8 mouse cellular contexts compared by ENCODE assay signal in genomic region chr13:45571795-45572262, GRCm38 (mm10).
DNase-seq lines count a peak whose midpoint lies in the region; ATAC-seq and TF ChIP-seq lines count a peak whose summit lies in the region.

No protein-coding gene starts in this region.

- H3K9ac ChIP-seq in forebrain, postnatal 0 days: no peak overlapping the region

- H3K4me3 ChIP-seq in E14TG2a.4 (replicated peaks; ENCODE audit: low read length): no peak overlapping the region
- H3K4me3 ChIP-seq in forebrain, postnatal 0 days (ENCODE audit: low read depth, low read length): peak overlapping the region; percentile 14; the same call in 1 of the 2 replicates
- no peak overlapping the region for H3K4me3 ChIP-seq in thymus, adult 2 months (ENCODE audit: control insufficient read depth, insufficient read depth, low read length)

- 2% methylated on average over 6 of the region's 6 CpGs for WGBS in forebrain, postnatal 0 days
- WGBS in thymus, adult 2 months: 11% methylated on average over 6 of the region's 6 CpGs

- H3K4me1 ChIP-seq in E14TG2a.4 (replicated peaks; ENCODE audit: low read depth, low read length): peaks cover 3% of the 10 kb centered on the region; the same call in 1 of the 2 replicates
- no peaks in the 10 kb centered on the region; the same call in 1 of the 2 replicates for H3K4me1 ChIP-seq in forebrain, postnatal 0 days (ENCODE audit: insufficient read depth)
- no peaks in the 10 kb centered on the region for H3K4me1 ChIP-seq in thymus, adult 2 months (replicated peaks; ENCODE audit: control insufficient read depth, insufficient read depth, low read length)

- peak; percentile 93 for DNase-seq in forebrain, postnatal 0 days
- peak; percentile 81 to 84 for DNase-seq in heart, postnatal 36 days
- DNase-seq in layer of hippocampus, adult 11-12 months (ENCODE audit: low spot score): peak; percentile 90
- peak; percentile 52 to 60 for DNase-seq in lung, adult 18-20 months
- DNase-seq in thymus, adult 2 months: peak; percentile 76

- intact Hi-C loops in heart, postnatal 36 days (cut with DNase I): loop anchor here (1.0 to 10.0 kb wide), 4 partner anchors 33 to 593 kb away; no protein-coding TSS in a partner anchor

- TF ChIP-seq CTCF in E14TG2a.4 (conservative IDR thresholded peaks at IDR 0.05; ENCODE audit: low read length): peak; percentile 97
- peak; percentile 96 for TF ChIP-seq CTCF in forebrain, postnatal 0 days (IDR thresholded peaks at IDR 0.05; ENCODE audit: low read depth)
- TF ChIP-seq CTCF in thymus, adult 2 months (IDR thresholded peaks at IDR 0.05; ENCODE audit: borderline replicate concordance, control insufficient read depth, extremely low read depth, insufficient read depth, low read length, poor library complexity): peak; percentile 75; the same call in 1 of the 2 replicates

- H3K27me3 ChIP-seq in E14TG2a.4 (ENCODE audit: insufficient read depth, low read length): no peaks in the 10 kb centered on the region
- H3K27me3 ChIP-seq in forebrain, postnatal 0 days (ENCODE audit: insufficient read depth, low read length): no peaks in the 10 kb centered on the region
- no peaks in the 10 kb centered on the region for H3K27me3 ChIP-seq in thymus, adult 2 months (ENCODE audit: control insufficient read depth, insufficient read depth, low read length)

- ATAC-seq in cerebellum, adult (ENCODE audit: insufficient number of reproducible peaks, low FRiP score, low TSS enrichment): peak; percentile 56; the same call in 1 of the 2 replicates
- peak; percentile 93 for ATAC-seq in forebrain, postnatal 0 days
- ATAC-seq in neutrophil, adult 5-6 weeks (ENCODE audit: extremely low read depth, insufficient number of reproducible peaks, low FRiP score, poor library complexity, severe bottlenecking): peak; percentile 57; the same call in 1 of the 2 replicates

- H3K4me2 ChIP-seq in forebrain, postnatal 0 days (ENCODE audit: low read depth): peak overlapping the region; percentile 35

- no peaks in the 10 kb centered on the region for H3K36me3 ChIP-seq in E14TG2a.4 (ENCODE audit: insufficient read depth, low read length)
- 0 out of 2 replicates have a peak, but pooled peaks cover 3% of the 10 kb centered on the region for H3K36me3 ChIP-seq in forebrain, postnatal 0 days (ENCODE audit: insufficient read depth)
- no peaks in the 10 kb centered on the region for H3K36me3 ChIP-seq in thymus, adult 2 months (ENCODE audit: control insufficient read depth, insufficient read depth, low read length)

- H3K27ac ChIP-seq in forebrain, postnatal 0 days (ENCODE audit: low read depth, low read length): peak overlapping the region; percentile 22; the same call in 1 of the 2 replicates
- H3K27ac ChIP-seq in thymus, adult 2 months (ENCODE audit: control insufficient read depth, insufficient read depth, low read length): no peak overlapping the region

- H3K9me3 ChIP-seq in E14TG2a.4 (ENCODE audit: low read length): peaks cover 11% of the 10 kb centered on the region
- H3K9me3 ChIP-seq in forebrain, postnatal 0 days (ENCODE audit: low read length): no peaks in the 10 kb centered on the region

- TF ChIP-seq POLR2A in thymus, adult 2 months (IDR thresholded peaks at IDR 0.05; ENCODE audit: control insufficient read depth, extremely low read depth, insufficient read depth, low read length, poor library complexity): no peak
